In the genomic region with DNA sequence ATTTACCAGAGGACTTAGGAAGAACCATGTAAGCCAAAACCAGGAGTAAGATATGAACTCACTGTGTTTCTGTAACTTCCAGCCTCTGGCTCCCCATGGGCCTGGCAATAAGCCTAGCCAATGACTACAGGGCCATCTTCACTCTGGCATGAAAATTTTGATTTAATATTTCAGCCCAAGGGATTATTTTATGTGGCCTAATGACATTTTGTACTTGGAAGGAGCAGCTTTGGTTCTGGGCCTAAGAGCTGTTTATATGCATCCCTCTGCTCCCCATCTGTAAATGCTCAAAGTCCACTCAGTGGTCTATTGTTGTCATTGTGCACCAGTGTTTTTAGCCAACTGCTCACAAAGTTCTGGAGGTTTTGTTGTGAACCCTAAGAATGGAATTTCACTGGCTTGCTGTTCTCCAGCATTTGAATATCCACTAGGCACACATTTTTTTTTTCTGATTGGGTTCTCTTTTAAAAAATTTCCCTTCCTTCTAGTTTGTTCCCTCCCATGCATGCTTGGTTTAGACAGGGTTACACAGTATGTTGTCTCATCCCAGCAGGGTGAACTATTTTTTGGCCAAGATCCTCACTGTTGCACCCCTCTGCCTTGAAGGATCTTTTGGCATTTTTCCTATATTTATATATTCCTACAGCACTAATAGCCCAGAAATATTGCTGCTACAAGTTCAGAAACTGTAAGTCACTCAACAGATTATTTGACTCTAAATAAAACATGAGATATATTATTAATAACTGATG, we compare ENCODE assay signal across 12 mouse cellular contexts.
DNase-seq lines count a peak whose midpoint lies in the region; ATAC-seq and TF ChIP-seq lines count a peak whose summit lies in the region.
"Had no signal": no experiment of that assay in that cellular context is flagged by ENCODE, and none has a peak within 500 bp of the region (broad histone marks: within the 10 kb centered on the region; RNA-seq: fewer than 3 reads in every experiment).

No protein-coding gene starts in this region.

- no peaks in the 10 kb centered on the region for H3K4me1 ChIP-seq in midbrain, postnatal 0 days (ENCODE audit: insufficient read depth, low read length)
- H3K4me1 ChIP-seq in midbrain, embryonic 14.5 days (ENCODE audit: control insufficient read depth, insufficient read depth, low read length) = no peaks in the 10 kb centered on the region
- H3K4me1 ChIP-seq in stomach, embryonic 14.5 days (ENCODE audit: control insufficient read depth, insufficient read depth, low read length) = no peaks in the 10 kb centered on the region
- H3K4me1 ChIP-seq: embryonic facial prominence, embryonic 15.5 days; neural tube, embryonic 13.5 days had no signal

- no peak overlapping the region for H3K4me3 ChIP-seq in midbrain, postnatal 0 days (ENCODE audit: low read depth, low read length)
- H3K4me3 ChIP-seq in midbrain, embryonic 14.5 days (replicated peaks; ENCODE audit: low read depth, low read length) = no peak overlapping the region
- no peak overlapping the region for H3K4me3 ChIP-seq in stomach, embryonic 14.5 days (ENCODE audit: low read depth, low read length)
- H3K4me3 ChIP-seq: embryonic facial prominence, embryonic 15.5 days; megakaryocyte, embryonic 14.5 days; neural tube, embryonic 13.5 days had no signal

- no peaks in the 10 kb centered on the region for H3K9me3 ChIP-seq in midbrain, postnatal 0 days (ENCODE audit: low read length)
- no peaks in the 10 kb centered on the region for H3K9me3 ChIP-seq in midbrain, embryonic 14.5 days (ENCODE audit: control insufficient read depth, low read length)
- no peaks in the 10 kb centered on the region for H3K9me3 ChIP-seq in stomach, embryonic 14.5 days (ENCODE audit: control insufficient read depth, low read depth, low read length)
- H3K9me3 ChIP-seq: embryonic facial prominence, embryonic 15.5 days; neural tube, embryonic 13.5 days had no signal

- ATAC-seq in midbrain, postnatal 0 days (ENCODE audit: low FRiP score) = no peak
- ATAC-seq in midbrain, embryonic 14.5 days (ENCODE audit: low FRiP score, low TSS enrichment) = no peak
- ATAC-seq in stomach, embryonic 14.5 days (ENCODE audit: insufficient number of reproducible peaks, insufficient read depth, low FRiP score, low read depth) = 0 out of 2 replicates have a peak, but pooled peaks have one; percentile 56
- ATAC-seq: inflammation-experienced regulatory T-cells, adult 6 months had no signal

- H3K36me3 ChIP-seq in midbrain, postnatal 0 days (ENCODE audit: insufficient read depth, low read length) = no peaks in the 10 kb centered on the region
- no peaks in the 10 kb centered on the region for H3K36me3 ChIP-seq in midbrain, embryonic 14.5 days (ENCODE audit: control insufficient read depth, insufficient read depth, low read length)
- no peaks in the 10 kb centered on the region for H3K36me3 ChIP-seq in stomach, embryonic 14.5 days (ENCODE audit: control insufficient read depth, insufficient read depth, low read length)
- H3K36me3 ChIP-seq: embryonic facial prominence, embryonic 15.5 days; neural tube, embryonic 13.5 days had no signal

- DNase-seq in cerebellum, postnatal 14 days = peak; percentile 1 to 11
- DNase-seq in cerebellum, adult 9-10 months = no peak
- DNase-seq in midbrain, postnatal 0 days (ENCODE audit: low spot score) = peak; percentile 3
- no peak for DNase-seq in midbrain, embryonic 14.5 days
- peak; percentile 68 for DNase-seq in kidney, postnatal 10 days
- no peak for DNase-seq in layer of hippocampus, adult 9-11 months
- no peak for DNase-seq in left cerebral cortex, postnatal 25 days (ENCODE audit: low spot score in 2 of 2)

- H3K4me2 ChIP-seq in midbrain, postnatal 0 days (ENCODE audit: low read depth, low read length, poor library complexity, severe bottlenecking) = no peak overlapping the region
- no peak overlapping the region for H3K4me2 ChIP-seq in midbrain, embryonic 14.5 days (ENCODE audit: low read length)
- no peak overlapping the region for H3K4me2 ChIP-seq in stomach, embryonic 14.5 days (replicated peaks; ENCODE audit: low read depth, low read length)
- H3K4me2 ChIP-seq: embryonic facial prominence, embryonic 15.5 days; neural tube, embryonic 13.5 days had no signal

- H3K9ac ChIP-seq in midbrain, postnatal 0 days (replicated peaks; ENCODE audit: low read length, poor library complexity, severe bottlenecking) = no peak overlapping the region
- H3K9ac ChIP-seq in midbrain, embryonic 14.5 days (replicated peaks; ENCODE audit: low read length) = no peak overlapping the region
- H3K9ac ChIP-seq in stomach, embryonic 14.5 days (replicated peaks; ENCODE audit: low read depth, low read length) = no peak overlapping the region
- H3K9ac ChIP-seq: embryonic facial prominence, embryonic 15.5 days; neural tube, embryonic 13.5 days had no signal

- no peak overlapping the region for H3K27ac ChIP-seq in midbrain, postnatal 0 days (ENCODE audit: low read depth, low read length)
- H3K27ac ChIP-seq in midbrain, embryonic 14.5 days (replicated peaks; ENCODE audit: low read depth, low read length) = no peak overlapping the region
- peak overlapping the region; percentile 33; the same call in 1 of the 2 replicates for H3K27ac ChIP-seq in stomach, embryonic 14.5 days (ENCODE audit: low read length)
- H3K27ac ChIP-seq: embryonic facial prominence, embryonic 15.5 days; neural tube, embryonic 13.5 days had no signal

- H3K27me3 ChIP-seq in midbrain, postnatal 0 days (ENCODE audit: insufficient read depth, low read length) = no peaks in the 10 kb centered on the region
- H3K27me3 ChIP-seq in midbrain, embryonic 14.5 days (ENCODE audit: control insufficient read depth, insufficient read depth, low read length) = no peaks in the 10 kb centered on the region
- no peaks in the 10 kb centered on the region for H3K27me3 ChIP-seq in stomach, embryonic 14.5 days (ENCODE audit: control insufficient read depth, insufficient read depth, low read length)
- H3K27me3 ChIP-seq: embryonic facial prominence, embryonic 15.5 days; megakaryocyte, embryonic 14.5 days; neural tube, embryonic 13.5 days had no signal

- intact Hi-C loops in left cerebral cortex, postnatal 25 days (cut with DNase I) = no loop called here

- TF ChIP-seq CTCF in midbrain, postnatal 0 days (IDR thresholded peaks at IDR 0.05) = no peak

Comparison
In these comparisons a context has a peak if more than half of its experiments do, and no peak if none do; other contexts are left out.
1. DNase-seq: peak in cerebellum, postnatal 14 days (2 of 2), midbrain, postnatal 0 days (single experiment) and kidney, postnatal 10 days (single experiment); none in cerebellum, adult 9-10 months (single experiment), midbrain, embryonic 14.5 days (single experiment), layer of hippocampus, adult 9-11 months (single experiment) and left cerebral cortex, postnatal 25 days (0 of 2).